Mouse (Mus musculus) heart, adult 2 months (tissue): ENCODE results near the gene Srsf9.
"Not testable (repeated sequence)": the region's sequence is repeated elsewhere in the genome, so short reads cannot be mapped to it uniquely, and the experiment has no call there.

Experiments used
- CTCF ChIP-seq: fragments of 200-600 bp; IDR thresholded peaks from 2 replicates; pipeline ENCODE4 v1.8.1; 2022; ENCODE audit warnings: antibody characterized with exemption, mild to moderate bottlenecking, moderate library complexity
- POLR2A ChIP-seq: fragments of 200-500 bp; IDR thresholded peaks from 2 replicates; pipeline ENCODE4 v1.6.1; 2011; ENCODE audit warnings: mild to moderate bottlenecking, low read depth, low read length, control low read depth; ENCODE audit not compliant: insufficient read depth

DNA sequence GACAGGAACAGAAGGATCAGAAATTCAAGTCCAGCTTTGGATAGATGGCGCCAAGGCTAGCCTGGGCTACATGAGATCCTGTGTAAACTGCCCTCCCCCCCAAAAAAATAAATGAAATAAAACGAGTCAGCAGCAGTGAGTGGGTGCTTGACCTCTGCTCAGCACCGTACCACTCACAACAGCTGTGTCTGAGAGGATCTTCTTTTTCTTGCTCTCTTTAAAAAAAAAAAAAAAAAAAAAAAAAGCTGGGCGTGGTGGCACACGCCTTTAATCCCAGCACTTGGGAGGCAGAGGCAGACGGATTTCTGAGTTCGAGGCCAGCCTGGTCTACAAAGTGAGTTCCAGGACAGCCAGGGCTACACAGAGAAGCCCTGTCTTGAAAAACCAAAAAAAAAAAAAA is 24.8 kb upstream of the Srsf9 start:
- not testable (repeated sequence) for TF ChIP-seq CTCF, POLR2A
